Mouse (Mus musculus): ENCODE data around the gene Ift172. TPM values are rescaled to one million over a fixed set of nuclear protein-coding genes. Genes with fewer than 3 reads are reported as not detected.

Ift172 gene
- 10 to 100 TPM; 67.7 to 68.2 TPM for total RNA-seq (2021)

DNA sequence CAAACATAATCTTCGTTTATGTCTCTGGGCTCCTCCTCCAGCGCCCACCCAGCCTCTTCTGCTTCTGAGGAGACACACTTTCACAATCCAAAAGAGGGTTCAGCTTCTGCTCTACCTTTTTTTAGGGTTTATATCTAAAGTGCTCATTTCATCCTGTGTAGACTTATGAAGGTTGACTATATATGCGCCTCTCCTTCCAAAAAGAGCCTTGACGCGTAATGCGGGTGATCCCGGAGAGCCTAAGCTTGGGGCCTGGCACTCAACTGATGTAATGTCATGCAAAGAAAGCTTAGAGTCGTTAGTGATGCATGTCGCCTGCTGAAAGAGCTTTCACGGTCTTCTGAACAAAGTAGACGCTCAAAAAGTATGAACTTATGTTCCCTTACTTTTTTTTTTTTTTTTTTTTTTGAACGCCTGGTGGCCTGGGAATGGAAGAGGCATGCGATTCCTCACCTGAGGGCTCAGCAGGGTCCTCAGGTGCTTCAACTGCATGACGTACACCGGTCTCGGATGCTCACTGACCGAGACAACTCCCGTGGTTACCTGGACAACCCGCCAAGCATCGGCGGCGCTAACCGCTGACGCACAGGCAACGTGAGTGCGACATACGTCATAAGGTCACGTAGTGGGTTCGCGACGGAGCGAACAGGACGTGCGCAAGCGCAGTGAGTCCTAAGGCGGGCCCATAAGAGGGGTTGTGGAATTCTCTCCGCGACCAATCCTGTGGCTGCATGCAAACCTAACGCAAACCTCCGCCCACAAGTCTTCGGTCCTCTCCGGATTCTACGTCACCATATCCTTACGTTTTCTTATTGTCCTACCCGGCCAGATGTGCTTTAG, at the start of gene Ift172:
Gene Ift172 (minus strand): TSS at position 596 of the 840 bp plus-strand sequence.
- intact Hi-C loops (cut with DNase I): no loop called here
- peak; percentile 97 to 98 for DNase-seq (ENCODE audit: extremely low spot score in 1 of 2, low spot score in 2 of 2)

DNA sequence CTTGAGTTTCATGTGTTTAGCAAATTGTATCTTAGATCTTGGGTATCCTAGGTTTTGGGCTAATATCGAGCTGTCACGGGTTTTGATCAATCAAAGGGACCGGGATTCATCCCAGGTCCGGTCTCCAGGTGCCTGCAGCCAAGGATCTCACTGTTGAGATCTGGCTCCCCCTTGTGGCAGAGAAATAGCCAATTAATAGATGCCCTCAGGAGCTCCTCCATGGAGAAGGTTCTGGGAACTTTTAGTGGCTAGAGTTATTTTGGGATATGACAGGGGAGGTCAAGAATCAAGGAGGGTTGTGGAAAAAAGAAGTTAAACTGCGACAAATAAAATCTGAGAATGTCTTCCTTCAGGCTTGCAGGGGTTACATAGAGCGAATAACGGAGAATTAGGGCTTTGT, 37.3 kb upstream of the Ift172 start:
- peak; percentile 32 to 45 for DNase-seq (ENCODE audit: extremely low spot score in 1 of 2, low spot score in 2 of 2)
- intact Hi-C loops (cut with DNase I): loop anchor here (5.0 kb wide), 1 partner anchor 111 kb away; no protein-coding TSS in a partner anchor

DNA sequence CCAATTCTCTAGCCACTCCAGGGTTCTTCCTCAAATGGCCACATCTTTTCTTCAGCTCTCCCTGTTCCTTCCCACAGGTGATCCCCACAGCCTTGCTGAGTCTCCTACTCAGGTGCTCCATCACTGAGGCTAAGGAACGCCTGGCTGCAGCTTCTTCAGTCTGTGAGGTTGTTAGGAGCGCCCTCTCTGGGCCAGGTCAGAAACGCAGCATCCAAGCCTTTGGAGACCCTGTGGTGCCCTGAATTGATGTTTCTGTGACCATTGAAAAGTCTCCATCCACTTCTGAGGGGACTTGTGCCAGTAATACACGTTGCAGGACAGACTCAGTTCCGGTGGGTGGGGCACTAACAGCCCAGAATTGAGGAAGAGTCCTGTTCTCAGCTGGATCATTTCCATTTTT, 35.9 kb upstream of the Ift172 start:
- intact Hi-C loops (cut with DNase I): loop anchor here (5.0 kb wide), 1 partner anchor 110 kb away; no protein-coding TSS in a partner anchor
- no peak for DNase-seq (ENCODE audit: extremely low spot score in 1 of 2, low spot score in 2 of 2)

DNA sequence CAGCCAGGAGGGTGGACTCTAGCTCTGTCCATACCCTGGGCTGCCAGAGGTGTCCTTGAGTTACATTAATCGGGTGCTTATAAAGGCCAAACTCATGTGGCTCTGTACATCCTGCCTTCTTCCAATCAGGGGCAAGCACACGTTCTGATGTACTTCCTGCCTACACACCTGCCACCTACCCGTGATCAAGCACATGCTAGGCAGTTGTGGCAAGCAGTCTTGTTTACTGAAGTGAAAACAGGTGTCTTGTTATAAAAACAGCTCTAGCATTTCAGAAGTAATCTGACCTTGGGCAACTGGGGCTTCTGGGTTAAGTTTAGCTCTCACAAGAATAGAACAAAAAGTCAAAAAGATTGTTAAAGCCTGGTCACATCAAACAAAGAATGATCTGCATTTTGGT, 33.2 kb upstream of the Ift172 start:
- intact Hi-C loops (cut with DNase I): no loop called here
- no peak for DNase-seq (ENCODE audit: extremely low spot score in 1 of 2, low spot score in 2 of 2)

DNA sequence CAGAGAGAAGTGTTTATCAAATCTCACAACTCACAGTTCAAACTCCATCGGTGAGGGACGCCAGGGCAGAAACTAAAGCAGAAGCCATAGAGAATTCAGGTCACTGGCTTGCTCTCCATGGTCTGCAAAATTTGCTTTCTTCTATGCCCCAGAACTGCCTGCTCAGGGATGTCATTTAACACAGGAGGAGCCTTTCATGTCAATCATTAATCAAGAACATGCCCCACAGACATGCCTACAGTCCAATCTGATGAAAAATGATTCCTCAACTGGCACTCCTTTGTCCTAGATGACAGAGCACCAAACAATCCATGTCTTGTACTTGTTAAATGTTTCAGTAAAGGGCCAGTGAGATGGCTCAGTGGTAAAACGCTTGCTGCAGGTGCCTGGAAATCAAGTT, 31.9 kb upstream of the Ift172 start:
- intact Hi-C loops (cut with DNase I): no loop called here
- DNase-seq (ENCODE audit: extremely low spot score in 1 of 2, low spot score in 2 of 2): no peak

DNA sequence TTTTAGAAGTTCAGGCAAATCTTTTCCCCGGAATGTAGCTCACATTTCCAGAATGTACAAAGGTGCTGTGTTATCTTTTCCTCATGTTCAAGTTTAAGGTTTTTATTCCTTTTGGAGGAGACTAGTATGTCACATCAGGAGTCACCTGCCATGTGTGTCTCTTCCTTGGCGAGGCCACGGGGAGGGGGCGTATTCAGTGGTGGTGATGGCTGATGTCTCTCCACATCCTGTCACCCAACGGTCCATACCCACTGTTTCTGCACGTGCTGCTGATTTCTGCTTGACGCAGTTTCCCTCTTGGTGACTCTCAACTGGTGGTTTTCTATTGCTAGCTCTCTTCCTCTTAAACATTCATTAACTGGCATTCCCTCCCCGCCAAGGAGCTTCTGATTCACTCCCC, 21.9 kb upstream of the Ift172 start:
- DNase-seq (ENCODE audit: extremely low spot score in 1 of 2, low spot score in 2 of 2): no peak
- intact Hi-C loops (cut with DNase I): no loop called here

DNA sequence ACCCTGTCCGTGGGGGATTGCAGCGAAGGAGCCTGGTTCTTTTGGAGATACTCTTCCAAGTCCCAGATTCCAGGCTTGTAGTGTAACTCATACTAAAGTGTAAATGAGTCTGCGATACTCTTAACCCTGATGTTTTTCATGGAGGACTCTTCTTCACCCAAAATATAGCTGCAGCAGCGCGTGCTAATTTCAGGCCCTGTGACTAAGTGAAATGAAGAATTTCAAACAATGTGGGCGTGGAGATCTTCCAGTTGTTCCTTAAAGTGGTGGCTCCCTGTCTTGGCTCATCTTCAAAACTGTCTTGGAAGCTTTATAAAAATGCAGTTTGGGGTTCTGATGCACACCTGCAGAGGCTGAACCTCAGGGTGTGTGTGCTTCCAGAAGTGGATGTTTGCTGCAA, 12.2 kb upstream of the Ift172 start:
- intact Hi-C loops (cut with DNase I): no loop called here

DNA sequence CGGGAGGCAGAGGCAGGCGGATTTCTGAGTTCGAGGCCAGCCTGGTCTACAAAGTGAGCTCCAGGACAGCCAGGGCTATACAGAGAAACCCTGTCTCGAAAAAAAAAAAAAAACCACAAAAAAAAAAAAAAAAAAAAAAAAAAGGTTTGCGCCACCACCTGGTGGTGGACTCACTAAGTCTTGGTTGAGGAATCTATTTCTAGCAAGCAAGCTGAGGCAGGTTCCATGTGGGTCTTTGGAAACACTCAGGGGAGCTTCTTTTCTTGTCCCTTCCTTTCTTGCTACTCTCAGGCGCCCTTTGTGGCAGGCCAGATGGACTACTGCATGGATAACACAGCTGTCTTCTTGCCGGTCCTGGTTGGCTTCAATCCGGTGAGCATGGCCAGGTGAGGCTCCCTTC, 10.9 kb upstream of the Ift172 start:
- intact Hi-C loops (cut with DNase I): no loop called here

More for the DNA sequence above, 12.2 kb upstream of the Ift172 start:
- no peak for DNase-seq (ENCODE audit: extremely low spot score in 1 of 2, low spot score in 2 of 2)

DNA sequence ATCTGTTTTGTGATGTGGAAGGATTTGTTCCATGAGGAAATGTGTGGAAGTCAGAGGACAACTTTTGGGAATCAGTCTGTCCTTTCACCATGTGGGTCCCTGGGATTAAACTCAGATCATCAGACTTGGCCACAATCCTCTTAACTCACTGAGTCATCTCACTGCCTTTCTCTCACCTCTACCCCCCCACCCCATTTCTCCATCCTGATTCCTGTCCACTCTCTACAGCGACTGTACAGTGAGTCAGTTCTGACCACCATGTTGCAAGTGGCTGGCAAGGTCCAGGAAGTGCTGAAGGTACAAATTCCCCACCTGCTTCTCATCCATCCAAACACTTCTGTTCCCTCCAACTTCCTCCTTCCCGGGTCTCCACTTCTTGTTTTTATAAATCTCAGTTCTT, 7.6 kb upstream of the Ift172 start:
- intact Hi-C loops (cut with DNase I): no loop called here
- no peak for DNase-seq (ENCODE audit: extremely low spot score in 1 of 2, low spot score in 2 of 2)

More for the DNA sequence above, 10.9 kb upstream of the Ift172 start:
- no peak for DNase-seq (ENCODE audit: extremely low spot score in 1 of 2, low spot score in 2 of 2)

DNA sequence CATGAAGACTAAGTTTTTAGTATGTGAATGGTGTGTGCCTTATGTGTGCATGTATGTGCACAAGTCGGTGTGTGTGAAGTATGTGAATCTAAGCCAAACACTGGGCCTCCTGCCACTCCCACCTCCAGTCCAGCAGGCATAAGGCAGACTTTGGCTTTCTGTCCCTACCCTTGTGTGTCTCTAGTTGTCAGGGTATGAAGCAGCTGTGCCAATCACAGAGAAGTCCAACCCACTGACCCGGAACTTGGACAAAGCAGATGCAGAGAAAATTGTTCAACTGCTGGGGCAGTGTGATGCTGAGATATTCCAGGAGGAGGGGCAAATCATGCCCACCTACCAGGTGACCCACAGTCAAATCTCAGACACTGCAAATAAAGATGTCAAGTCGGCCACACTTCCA, 7.1 kb upstream of the Ift172 start:
- DNase-seq (ENCODE audit: extremely low spot score in 1 of 2, low spot score in 2 of 2): no peak
- intact Hi-C loops (cut with DNase I): no loop called here

DNA sequence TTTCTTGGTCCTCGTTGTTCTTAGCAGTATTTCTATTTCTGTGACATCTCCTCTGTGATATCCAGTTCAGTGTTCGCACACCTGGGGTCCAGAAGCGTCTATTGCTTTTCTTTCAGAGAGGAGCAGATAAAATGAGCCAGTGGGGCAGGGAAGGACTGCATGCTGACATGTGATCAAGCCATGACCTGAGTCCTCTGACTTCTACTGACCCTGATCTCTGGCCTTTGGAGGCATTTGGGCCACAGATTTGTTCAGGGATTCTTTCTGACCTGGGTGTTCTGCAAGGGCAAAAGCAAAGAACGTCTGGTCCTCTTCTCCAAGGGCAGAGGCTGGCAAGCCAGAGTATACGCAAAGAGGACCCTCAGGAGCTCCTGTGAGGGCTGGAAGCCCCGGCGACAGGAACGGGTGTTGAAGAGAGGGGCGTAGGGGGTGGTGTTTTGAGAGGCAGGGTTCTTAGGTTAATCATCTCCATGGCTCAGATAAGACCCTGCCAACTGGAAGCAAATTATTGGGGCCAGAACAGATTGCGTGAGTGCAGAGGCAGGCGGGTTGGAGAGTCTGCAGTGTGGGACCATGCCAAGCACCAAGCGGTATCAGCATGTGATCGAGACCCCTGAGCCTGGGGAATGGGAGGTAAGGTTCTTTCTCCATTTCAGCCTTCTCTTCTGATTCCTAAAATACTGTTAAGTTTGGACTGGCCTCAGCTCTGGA, 6.3 kb upstream of the Ift172 start, which contains the start of gene Gckr:
Gene Gckr (plus strand): TSS at position 397 of the 711 bp plus-strand sequence.
- no peak for DNase-seq (ENCODE audit: extremely low spot score in 1 of 2, low spot score in 2 of 2)
- intact Hi-C loops (cut with DNase I): no loop called here

DNA sequence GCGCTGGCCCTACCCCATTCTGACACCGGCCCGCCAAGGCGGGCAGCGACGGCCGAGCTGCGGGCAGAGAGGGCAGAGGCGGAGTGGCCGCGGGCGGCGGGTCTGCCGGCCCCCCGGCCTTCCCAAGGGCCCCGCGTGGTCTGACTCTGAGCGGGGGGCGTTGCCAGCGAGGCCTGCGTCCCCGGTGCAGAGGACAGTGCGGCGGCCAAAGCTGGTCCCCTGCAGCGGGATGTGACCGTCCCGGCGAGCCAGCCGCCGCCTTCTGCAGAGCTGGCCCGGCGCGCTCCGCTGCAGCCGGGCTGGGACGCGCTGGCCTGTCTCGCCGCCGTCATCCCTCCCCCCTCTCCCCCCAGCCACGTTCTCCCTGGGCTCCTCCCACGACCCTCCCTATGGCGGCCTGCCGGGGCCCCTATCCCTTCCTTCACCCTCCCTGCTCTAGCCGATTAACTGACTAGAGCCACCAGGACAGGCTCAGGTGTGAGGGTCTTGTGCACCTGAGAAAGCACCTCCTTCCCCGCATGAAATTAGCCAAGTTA, 4.8 kb upstream of the Ift172 start, which contains the start of gene Fndc4:
Gene Fndc4 (minus strand): TSS at position 475 of the 536 bp plus-strand sequence.
- DNase-seq (ENCODE audit: extremely low spot score in 1 of 2, low spot score in 2 of 2): peak; percentile 34 to 75
- intact Hi-C loops (cut with DNase I): no loop called here

DNA sequence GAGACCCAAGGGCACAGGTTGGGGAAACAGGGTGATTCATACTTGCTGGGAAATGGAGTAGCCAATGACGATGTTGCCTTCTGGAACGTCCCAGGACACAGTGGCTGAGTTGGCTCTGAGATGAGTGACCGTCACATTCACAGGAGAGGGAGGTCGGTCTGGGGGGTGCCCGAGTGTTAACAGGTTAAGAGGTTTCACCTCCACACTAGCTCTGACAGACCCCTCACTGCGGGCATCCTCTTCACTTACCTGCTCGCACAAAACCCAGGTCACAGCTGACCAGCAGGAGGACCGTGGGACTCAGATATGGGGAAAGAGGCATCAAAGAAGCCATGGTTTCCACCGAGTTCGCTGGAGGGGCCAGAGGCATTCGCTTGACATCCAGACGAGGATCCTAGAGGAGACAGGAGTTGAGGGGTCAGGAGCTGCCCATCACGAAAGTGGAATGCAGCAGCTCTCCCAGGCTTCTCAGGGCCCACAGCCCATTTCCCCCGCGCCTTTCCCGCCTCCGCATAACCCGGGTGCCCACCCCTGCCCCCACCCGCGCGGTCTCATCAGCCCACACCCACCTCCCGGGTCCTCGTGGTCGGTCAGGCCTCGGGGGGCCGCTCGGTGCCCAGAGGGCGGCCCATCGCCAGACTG, 4.2 kb upstream of the Ift172 start:
- intact Hi-C loops (cut with DNase I): no loop called here
- peak in 1 of 2 experiments; percentile 54 for DNase-seq (ENCODE audit: extremely low spot score in 1 of 2, low spot score in 2 of 2)

DNA sequence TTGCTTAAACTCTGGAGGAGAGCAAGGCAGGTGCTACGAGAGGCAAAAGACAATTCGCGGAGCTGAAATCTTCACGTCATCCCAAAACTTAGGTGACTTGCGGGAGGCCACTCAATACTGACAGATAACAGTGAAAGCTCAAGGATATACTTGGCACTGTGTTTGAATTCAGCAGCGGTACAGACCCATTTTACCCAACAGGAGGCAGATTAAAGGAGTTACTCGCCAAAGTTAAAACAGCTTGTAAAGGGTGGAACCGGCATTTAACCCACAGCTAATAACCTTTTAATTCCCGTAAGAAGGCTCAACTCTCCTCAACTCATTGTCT, 409 bp upstream of the Ift172 start:
- intact Hi-C loops (cut with DNase I): no loop called here
- no peak for DNase-seq (ENCODE audit: extremely low spot score in 1 of 2, low spot score in 2 of 2)

DNA sequence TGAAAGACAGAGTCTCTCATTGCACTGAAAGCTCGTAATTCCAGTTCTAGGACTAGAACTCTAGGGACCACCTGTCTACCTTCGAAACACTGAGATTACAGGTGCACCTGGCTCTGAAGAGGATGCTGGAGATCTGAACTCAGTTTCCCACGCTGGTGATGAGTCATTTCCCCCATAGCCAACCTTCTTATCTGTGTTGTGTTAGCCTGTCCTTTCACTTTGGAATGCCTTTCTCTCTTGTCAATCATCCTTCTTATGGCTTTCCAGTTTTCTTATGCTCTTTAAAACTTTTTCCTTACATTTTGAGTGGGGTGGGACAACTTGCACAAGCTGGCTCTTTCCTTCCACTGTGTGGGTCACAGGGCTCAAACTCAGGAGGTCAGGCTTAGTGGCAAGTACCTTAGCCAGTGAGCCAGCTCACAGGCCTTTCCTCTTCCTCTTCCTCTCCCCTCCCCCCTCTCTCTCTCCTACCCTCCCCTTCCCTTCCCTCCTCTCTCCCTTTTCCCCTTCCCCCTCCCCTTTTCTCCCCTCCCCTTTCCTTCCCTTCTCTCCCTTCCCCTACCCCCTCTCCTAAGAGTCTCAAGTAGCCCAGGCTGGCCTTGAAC, 1.2 kb downstream of the Ift172 start:
- intact Hi-C loops (cut with DNase I): loop anchor here (5.0 kb wide), 1 partner anchor 178 kb away; no protein-coding TSS in a partner anchor
- no peak for DNase-seq (ENCODE audit: extremely low spot score in 1 of 2, low spot score in 2 of 2)

DNA sequence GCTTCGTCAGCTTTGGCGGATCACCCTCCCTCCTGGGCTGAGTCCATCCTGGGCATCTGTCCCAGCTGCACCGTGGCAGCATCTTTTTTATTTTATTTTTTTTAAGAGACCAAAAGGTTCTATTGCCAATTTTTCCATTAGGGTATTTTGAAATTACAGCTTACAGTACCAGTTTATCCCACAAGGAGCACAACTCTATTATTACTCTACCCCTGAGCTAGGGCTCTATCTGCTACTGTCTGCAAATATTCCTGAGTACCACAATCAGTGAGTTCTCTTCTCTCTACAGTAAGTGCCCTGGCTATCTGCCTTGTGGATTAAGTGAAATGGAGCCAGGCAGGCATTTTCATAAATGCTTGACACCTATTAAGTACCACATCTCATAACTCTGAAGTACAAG, 2.3 kb downstream of the Ift172 start:
- intact Hi-C loops (cut with DNase I): loop anchor here (5.0 kb wide), 1 partner anchor 179 kb away; no protein-coding TSS in a partner anchor
- DNase-seq (ENCODE audit: extremely low spot score in 1 of 2, low spot score in 2 of 2): no peak

DNA sequence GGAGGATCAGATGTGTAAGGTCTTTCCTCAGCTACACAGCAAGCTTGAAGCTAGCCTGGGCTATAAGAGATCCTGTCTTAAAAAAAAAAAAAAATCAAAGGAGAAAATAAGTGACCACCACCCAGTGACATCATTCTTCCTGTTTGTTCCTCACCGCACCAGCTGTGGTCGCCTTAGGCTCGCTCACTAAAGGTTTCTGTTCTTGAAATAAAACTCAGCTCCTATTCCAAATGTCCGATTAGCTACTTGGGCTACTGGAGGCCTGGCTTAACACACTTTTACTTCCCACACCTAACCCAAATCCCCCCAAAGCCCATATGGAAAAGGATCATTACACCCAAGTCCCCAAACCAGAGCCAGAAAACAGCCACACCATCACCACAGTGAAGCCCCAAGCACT, 2.7 kb downstream of the Ift172 start:
- intact Hi-C loops (cut with DNase I): loop anchor here (5.0 kb wide), 1 partner anchor 179 kb away; no protein-coding TSS in a partner anchor

DNA sequence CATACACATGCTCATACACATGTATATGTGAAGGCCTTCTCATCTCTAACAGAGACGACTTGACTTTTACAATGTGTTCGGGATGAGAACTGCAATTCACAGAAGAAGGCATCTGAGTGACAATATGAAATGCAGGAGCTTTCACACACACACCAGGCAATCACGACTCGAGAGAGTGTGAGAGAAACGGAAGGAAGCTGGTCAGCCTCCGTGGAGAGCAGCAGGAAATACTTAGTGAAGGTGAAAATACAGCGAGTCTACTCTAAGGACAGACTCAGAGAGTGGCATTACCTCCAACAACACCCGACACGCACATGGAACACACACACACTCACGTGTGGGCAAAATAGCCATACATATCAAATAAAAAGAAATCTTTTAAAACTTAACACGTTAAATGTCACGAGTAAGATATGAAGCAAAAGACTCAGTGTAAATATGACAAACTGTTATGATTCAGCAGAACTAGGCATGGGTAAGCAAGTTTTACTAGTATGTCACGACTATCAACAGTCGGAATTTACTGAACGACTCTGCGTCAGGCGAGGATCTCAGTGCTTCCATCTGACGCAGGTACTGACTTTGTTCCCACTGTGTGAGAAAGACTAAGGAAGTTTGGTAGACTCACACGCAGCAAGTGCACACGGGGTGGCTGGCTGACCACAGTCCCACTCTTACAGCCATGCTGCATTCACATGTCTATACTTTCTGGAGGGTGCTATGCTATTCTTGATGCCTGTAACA, 11.5 kb downstream of the Ift172 start:
- no peak for DNase-seq (ENCODE audit: extremely low spot score in 1 of 2, low spot score in 2 of 2)
- intact Hi-C loops (cut with DNase I): no loop called here

More for the DNA sequence above, 2.7 kb downstream of the Ift172 start:
- no peak for DNase-seq (ENCODE audit: extremely low spot score in 1 of 2, low spot score in 2 of 2)
